Comparison of ENCODE assay signal across 11 mouse cellular contexts in genomic region chr7:25180512-25180911, GRCm38 (mm10). TPM values are rescaled to one million over a fixed set of nuclear protein-coding genes. Genes with fewer than 3 reads are reported as not detected.
DNase-seq lines count a peak whose midpoint lies in the region; ATAC-seq and TF ChIP-seq lines count a peak whose summit lies in the region.
"Had no signal": no experiment of that assay in that cellular context is flagged by ENCODE, and none has a peak within 500 bp of the region (broad histone marks: within the 10 kb centered on the region; RNA-seq: fewer than 3 reads in every experiment).

No protein-coding gene starts in this region.

- H3K4me3 ChIP-seq in forebrain, embryonic 10.5 days, result peak overlapping the region; percentile 68
- peak overlapping the region; percentile 74 for H3K4me3 ChIP-seq in hindbrain, postnatal 0 days (ENCODE audit: low read length)
- H3K4me3 ChIP-seq in midbrain, embryonic 16.5 days (ENCODE audit: low read depth, low read length), result peak overlapping the region; percentile 68

- ATAC-seq in hindbrain, postnatal 0 days, result no peak
- ATAC-seq in midbrain, embryonic 16.5 days, result no peak

- H3K27me3 ChIP-seq in forebrain, embryonic 10.5 days (ENCODE audit: poor library complexity, severe bottlenecking), result peaks cover 98% of the 10 kb centered on the region
- no peaks in the 10 kb centered on the region for H3K27me3 ChIP-seq in hindbrain, postnatal 0 days (ENCODE audit: insufficient read depth, low read length)
- no peaks in the 10 kb centered on the region; the same call in 1 of the 2 replicates for H3K27me3 ChIP-seq in midbrain, embryonic 16.5 days (ENCODE audit: control insufficient read depth, insufficient read depth, low read depth, low read length)

- intact Hi-C loops in left cerebral cortex, postnatal 4 days (cut with DNase I), result loop anchor here (2.0 kb wide), 1 partner anchor 76 kb away; no protein-coding TSS in a partner anchor

- H3K9me3 ChIP-seq in forebrain, embryonic 10.5 days, result no peaks in the 10 kb centered on the region
- no peaks in the 10 kb centered on the region for H3K9me3 ChIP-seq in hindbrain, postnatal 0 days (ENCODE audit: low read length)
- no peaks in the 10 kb centered on the region for H3K9me3 ChIP-seq in midbrain, embryonic 16.5 days (replicated peaks; ENCODE audit: control insufficient read depth, low read length, poor library complexity, severe bottlenecking)
- H3K9me3 ChIP-seq: heart, embryonic 10.5 days; kidney, embryonic 15.5 days had no signal

- no peak overlapping the region for H3K27ac ChIP-seq in forebrain, embryonic 10.5 days
- H3K27ac ChIP-seq in hindbrain, postnatal 0 days, result peak overlapping the region; percentile 93; the same call in 1 of the 2 replicates
- peak overlapping the region; percentile 100 for H3K27ac ChIP-seq in midbrain, embryonic 16.5 days (ENCODE audit: low read length)
- H3K27ac ChIP-seq: heart, embryonic 10.5 days; kidney, embryonic 15.5 days had no signal

- WGBS in forebrain, embryonic 10.5 days, result 2% methylated on average over 6 of the region's 6 CpGs
- WGBS in hindbrain, postnatal 0 days, result 5% methylated on average over 6 of the region's 6 CpGs
- WGBS in midbrain, embryonic 16.5 days, result 3% methylated on average over 6 of the region's 6 CpGs

- H3K4me2 ChIP-seq in hindbrain, postnatal 0 days (ENCODE audit: low read depth, low read length), result peak overlapping the region; percentile 76
- peak overlapping the region; percentile 92 for H3K4me2 ChIP-seq in midbrain, embryonic 16.5 days (ENCODE audit: low read length)

- no peaks in the 10 kb centered on the region for H3K36me3 ChIP-seq in forebrain, embryonic 10.5 days (replicated peaks)
- H3K36me3 ChIP-seq in hindbrain, postnatal 0 days (ENCODE audit: insufficient read depth, low read length), result no peaks in the 10 kb centered on the region
- H3K36me3 ChIP-seq in midbrain, embryonic 16.5 days (ENCODE audit: control insufficient read depth, insufficient read depth, low read length), result no peaks in the 10 kb centered on the region
- H3K36me3 ChIP-seq: heart, embryonic 10.5 days; kidney, embryonic 15.5 days had no signal

- peak; percentile 37 for DNase-seq in cerebellum, adult 9-10 months
- DNase-seq in cerebellum, adult 18-20 months, result no peak
- peak; percentile 20 for DNase-seq in forebrain, embryonic 10.5 days (ENCODE audit: extremely low spot score, low spot score)
- DNase-seq in hindbrain, postnatal 0 days (ENCODE audit: low spot score), result no peak
- no peak for DNase-seq in kidney, postnatal 10 days
- no peak for DNase-seq in gastrocnemius, postnatal 25 days
- DNase-seq in left cerebral cortex, postnatal 4 days, result no peak
- DNase-seq: lung, postnatal 4 days had no signal

- H3K9ac ChIP-seq in hindbrain, postnatal 0 days (replicated peaks; ENCODE audit: low read length), result no peak overlapping the region
- peak overlapping the region; percentile 92 for H3K9ac ChIP-seq in midbrain, embryonic 16.5 days (ENCODE audit: low read depth, low read length)
- H3K9ac ChIP-seq: kidney, embryonic 15.5 days had no signal

- H3K4me1 ChIP-seq in forebrain, embryonic 10.5 days, result peaks cover 49% of the 10 kb centered on the region
- peaks cover 14% of the 10 kb centered on the region; the same call in 1 of the 2 replicates for H3K4me1 ChIP-seq in hindbrain, postnatal 0 days (ENCODE audit: insufficient read depth, low read length)
- peaks cover 38% of the 10 kb centered on the region for H3K4me1 ChIP-seq in midbrain, embryonic 16.5 days (ENCODE audit: control insufficient read depth, insufficient read depth, low read length)

- no peak for TF ChIP-seq CTCF in hindbrain, postnatal 0 days (IDR thresholded peaks at IDR 0.05; ENCODE audit: low read depth)

RNA-seq across cellular contexts. Expression of gene Pou2f2, which starts 1.0 kb away (rescaled TPM):
- 5.5 and 7.0 TPM in 2 replicates for polyA plus RNA-seq in forebrain, embryonic 10.5 days (2016; fragmentation: Nextera tagmentation; extraction: Ambion mirVana)
- 3.9 and 4.7 TPM in 2 replicates for total RNA-seq in hindbrain, postnatal 0 days (2014; rRNA removed)
- 14.4 and 20.2 TPM in 2 replicates for polyA plus RNA-seq in hindbrain, postnatal 0 days (2015; fragmentation: Nextera tagmentation; extraction: Ambion mirVana)
- 42.9 and 56.4 TPM in 2 replicates for polyA plus RNA-seq in midbrain, embryonic 16.5 days (2015; fragmentation: Nextera tagmentation; extraction: Ambion mirVana)
- under 1 TPM; 0.08 to 0.21 TPM for total RNA-seq in gastrocnemius, postnatal 25 days (2021)
- total RNA-seq in left cerebral cortex, postnatal 4 days (2021), result 10 to 100 TPM; 17.7 to 18.7 TPM

RNA-seq across cellular contexts. Expression of gene Dedd2, which starts 39.9 kb away (rescaled TPM):
- polyA plus RNA-seq in forebrain, embryonic 10.5 days (2016; fragmentation: Nextera tagmentation; extraction: Ambion mirVana), result 8.8 and 10.7 TPM in 2 replicates
- 22.5 and 31.7 TPM in 2 replicates for total RNA-seq in hindbrain, postnatal 0 days (2014; rRNA removed)
- polyA plus RNA-seq in hindbrain, postnatal 0 days (2015; fragmentation: Nextera tagmentation; extraction: Ambion mirVana), result 19.8 and 20.2 TPM in 2 replicates
- 14.1 and 14.6 TPM in 2 replicates for polyA plus RNA-seq in midbrain, embryonic 16.5 days (2015; fragmentation: Nextera tagmentation; extraction: Ambion mirVana)
- 1 to 10 TPM; 7.2 to 7.9 TPM for total RNA-seq in gastrocnemius, postnatal 25 days (2021)
- total RNA-seq in left cerebral cortex, postnatal 4 days (2021), result 10 to 100 TPM; 15.1 to 16.8 TPM

RNA-seq across cellular contexts. Expression of gene Zfp526, which starts 40.7 kb away (rescaled TPM):
- polyA plus RNA-seq in forebrain, embryonic 10.5 days (2016; fragmentation: Nextera tagmentation; extraction: Ambion mirVana), result 2.6 and 2.9 TPM in 2 replicates
- 9.6 and 10.1 TPM in 2 replicates for total RNA-seq in hindbrain, postnatal 0 days (2014; rRNA removed)
- 0.66 and 0.85 TPM in 2 replicates for polyA plus RNA-seq in hindbrain, postnatal 0 days (2015; fragmentation: Nextera tagmentation; extraction: Ambion mirVana)
- polyA plus RNA-seq in midbrain, embryonic 16.5 days (2015; fragmentation: Nextera tagmentation; extraction: Ambion mirVana), result 1.7 TPM in 2 replicates
- total RNA-seq in gastrocnemius, postnatal 25 days (2021), result 1 to 10 TPM; 4.6 to 5.2 TPM
- 1 to 10 TPM; 6.5 to 7.8 TPM for total RNA-seq in left cerebral cortex, postnatal 4 days (2021)

RNA-seq across cellular contexts. Expression of gene Gsk3a, which starts 57.1 kb away (rescaled TPM):
- polyA plus RNA-seq in forebrain, embryonic 10.5 days (2016; fragmentation: Nextera tagmentation; extraction: Ambion mirVana), result 10.7 and 10.8 TPM in 2 replicates
- total RNA-seq in hindbrain, postnatal 0 days (2014; rRNA removed), result 151 and 160 TPM in 2 replicates
- 17.5 and 19.8 TPM in 2 replicates for polyA plus RNA-seq in hindbrain, postnatal 0 days (2015; fragmentation: Nextera tagmentation; extraction: Ambion mirVana)
- 16.2 and 17.8 TPM in 2 replicates for polyA plus RNA-seq in midbrain, embryonic 16.5 days (2015; fragmentation: Nextera tagmentation; extraction: Ambion mirVana)
- total RNA-seq in gastrocnemius, postnatal 25 days (2021), result 10 to 100 TPM; 59.5 to 66.2 TPM
- 100 to 1,000 TPM; 195 to 197 TPM for total RNA-seq in left cerebral cortex, postnatal 4 days (2021)

Comparison
In these comparisons a context has a peak if more than half of its experiments do, and no peak if none do; other contexts are left out.
1. DNase-seq: peak in cerebellum, adult 9-10 months (single experiment) and forebrain, embryonic 10.5 days (single experiment); none in cerebellum, adult 18-20 months (0 of 2), hindbrain, postnatal 0 days (single experiment), kidney, postnatal 10 days (single experiment), gastrocnemius, postnatal 25 days (single experiment) and left cerebral cortex, postnatal 4 days (single experiment).
2. Peak in every context shown above with its lines, with median percentiles within 50 percentile points of each other: H3K4me3 ChIP-seq.